Mouse (Mus musculus) cerebellum, adult 18-20 months (tissue): ENCODE data around the gene Carmil1.

Experiments used
- DNase-seq, 2 experiments: peaks; one replicate each; pipeline ENCODE4 v3.0.0; 2021

Carmil1 gene

DNA sequence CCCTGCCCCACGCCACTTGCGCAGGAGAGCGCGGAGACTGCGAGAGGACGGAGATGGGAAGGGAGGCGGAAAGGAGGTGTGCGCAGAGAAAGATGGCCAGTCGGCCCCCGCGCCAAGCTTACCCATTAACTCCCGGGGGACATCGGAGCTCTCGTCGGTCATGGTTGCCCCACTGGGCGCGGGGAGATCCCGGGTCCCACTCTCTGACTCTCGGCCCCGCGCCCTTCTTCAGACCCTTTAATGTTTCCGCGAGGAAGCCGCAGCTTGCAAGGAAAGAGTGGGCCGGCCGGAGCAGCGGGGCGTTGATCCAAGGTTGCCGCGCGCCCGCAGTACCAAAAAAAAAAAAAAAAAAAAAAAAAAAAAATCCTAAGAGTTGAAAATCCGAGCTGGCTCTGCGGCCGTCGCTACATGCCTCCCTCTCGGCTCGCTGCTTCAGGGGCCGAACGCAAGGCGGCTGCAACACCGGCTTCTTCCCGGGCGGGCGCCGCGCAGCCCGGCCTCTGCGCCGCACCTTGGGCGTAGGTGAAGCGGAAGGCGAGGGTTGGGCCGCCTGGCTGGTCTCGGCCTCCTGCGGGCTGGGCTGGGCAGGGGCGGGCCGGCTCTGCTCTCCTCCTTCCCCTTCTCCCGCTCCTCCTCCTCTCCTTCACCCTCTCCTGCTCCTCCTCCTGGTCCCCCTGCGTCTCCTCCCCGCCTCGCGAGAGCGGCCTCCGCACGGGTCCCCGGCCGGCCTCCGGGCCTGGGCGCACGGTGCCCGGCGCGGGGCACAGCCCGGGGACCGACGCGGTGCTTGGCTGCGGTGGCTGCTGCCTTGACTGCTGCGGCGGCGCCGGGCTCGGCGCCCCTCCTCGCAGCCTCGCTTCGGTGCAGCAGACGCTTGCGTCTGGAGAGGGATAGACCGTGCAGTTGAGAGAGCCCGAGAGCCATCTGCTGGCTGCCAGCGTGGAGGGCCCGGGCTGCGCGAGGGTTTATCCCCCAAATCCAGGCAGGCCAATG, at the start of gene Carmil1:
TSS of gene Carmil1 (minus strand) at position 357 of the 993 bp plus-strand sequence.
- DNase-seq = peak; percentile 88

- no peak for DNase-seq
Observed at GRCm38 (mm10) chr13:24330128-24330527, 49.5 kb upstream of the Carmil1 start.

- DNase-seq = no peak
Observed at GRCm38 (mm10) chr13:24328036-24328817, 47.6 kb upstream of the Carmil1 start.

- DNase-seq = no peak
Observed at GRCm38 (mm10) chr13:24327201-24327600, 46.6 kb upstream of the Carmil1 start, which contains the start of gene Cmah. TSS of gene Cmah (plus strand) at chr13:24327404.

DNA sequence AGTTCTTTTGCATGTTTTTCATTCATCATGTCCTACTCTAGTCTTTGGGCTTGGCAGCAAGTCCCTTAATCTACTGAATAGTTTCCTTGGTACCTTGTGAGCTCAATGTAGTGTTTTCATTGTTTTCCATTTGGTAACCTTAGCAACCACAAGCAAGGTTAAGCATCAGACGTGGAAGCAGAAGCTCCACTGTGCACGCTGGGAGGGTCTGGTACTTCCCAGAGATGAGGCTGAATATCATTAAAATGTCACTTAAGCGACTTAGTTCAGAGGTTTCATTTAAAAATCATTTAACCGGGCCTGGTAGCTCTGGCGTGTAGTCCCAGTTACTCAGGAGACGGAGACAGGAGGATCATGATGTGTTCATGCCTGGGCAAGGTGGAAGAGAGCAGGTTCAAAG, 40.7 kb upstream of the Carmil1 start:
- DNase-seq = no peak

DNA sequence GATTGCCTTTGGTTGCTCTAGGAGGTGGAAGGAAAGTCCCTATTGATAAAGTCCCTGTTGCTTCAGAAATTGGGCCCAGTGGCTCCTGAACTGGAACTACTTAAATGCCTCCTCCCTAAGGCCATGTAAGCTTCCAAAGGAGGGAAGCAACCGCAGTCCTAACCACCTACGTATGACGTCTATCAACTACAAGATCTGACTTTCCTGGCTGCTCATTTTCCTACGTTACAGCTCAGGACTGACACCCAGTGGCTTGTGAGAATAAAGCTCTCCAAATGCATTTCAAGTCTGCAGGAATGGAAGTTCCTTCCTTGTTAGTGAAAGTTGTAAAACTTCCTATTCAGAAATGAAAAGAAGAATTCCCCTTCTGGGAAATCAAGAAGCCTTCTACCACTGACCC, 38.0 kb upstream of the Carmil1 start:
- DNase-seq = peak; percentile 16 to 22

- no peak for DNase-seq
Observed at GRCm38 (mm10) chr13:24316563-24316962, 36.0 kb upstream of the Carmil1 start.

GRCm38 (mm10) chr13:24311011-24311940, 30.7 kb upstream of the Carmil1 start:
- no peak for DNase-seq

DNA sequence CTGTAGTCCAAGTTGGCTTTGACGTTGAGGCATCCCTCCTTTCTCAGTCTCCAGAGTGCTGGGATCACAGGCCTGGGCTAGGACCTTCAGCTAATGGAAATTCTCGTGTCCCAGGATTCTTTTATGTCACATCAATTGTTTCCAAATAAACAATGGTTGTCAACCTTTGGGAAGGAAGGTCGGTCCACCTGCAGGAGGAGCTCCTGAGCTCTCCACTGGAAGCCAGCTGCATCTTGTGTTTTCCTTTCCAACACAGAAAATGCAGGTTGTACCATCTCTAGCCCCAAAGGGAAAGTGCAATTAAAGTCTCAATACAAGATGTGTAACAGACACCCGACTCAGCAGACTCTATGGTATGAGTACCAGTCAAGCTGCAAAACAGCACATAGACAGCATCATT, 25.7 kb upstream of the Carmil1 start:
- no peak for DNase-seq

GRCm38 (mm10) chr13:24305486-24305885, 24.9 kb upstream of the Carmil1 start:
- no peak for DNase-seq

DNA sequence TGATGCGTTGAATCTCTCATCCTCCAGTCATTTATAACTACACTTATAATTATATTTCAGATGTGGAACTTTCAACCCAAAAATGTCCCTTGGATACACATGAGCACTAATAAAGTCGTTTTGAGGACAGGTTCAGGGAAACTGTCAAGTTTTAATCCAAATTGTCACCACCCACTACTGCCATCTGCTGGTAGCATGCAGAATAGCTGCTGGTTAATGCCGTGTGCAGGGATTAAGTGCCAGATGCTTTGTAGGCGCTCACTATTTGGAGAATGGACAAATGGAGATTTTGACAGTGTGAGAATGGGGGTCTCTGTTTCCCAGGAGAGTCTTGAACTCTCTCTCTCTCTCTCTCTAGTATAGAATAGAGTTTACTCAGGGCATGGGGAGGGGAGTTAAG, 16.7 kb upstream of the Carmil1 start:
- DNase-seq = peak; percentile 54 to 64

- DNase-seq = peak; percentile 39 to 65
Observed at GRCm38 (mm10) chr13:24287381-24287780, 6.8 kb upstream of the Carmil1 start.

GRCm38 (mm10) chr13:24279762-24280438, 695 bp downstream of the Carmil1 start:
- DNase-seq = peak; percentile 46 to 50

GRCm38 (mm10) chr13:24279407-24279761, 1.2 kb downstream of the Carmil1 start:
- peak in 1 of 2 experiments; percentile 23 for DNase-seq

- DNase-seq = no peak
Observed at GRCm38 (mm10) chr13:24272740-24273377, 7.7 kb downstream of the Carmil1 start.

DNA sequence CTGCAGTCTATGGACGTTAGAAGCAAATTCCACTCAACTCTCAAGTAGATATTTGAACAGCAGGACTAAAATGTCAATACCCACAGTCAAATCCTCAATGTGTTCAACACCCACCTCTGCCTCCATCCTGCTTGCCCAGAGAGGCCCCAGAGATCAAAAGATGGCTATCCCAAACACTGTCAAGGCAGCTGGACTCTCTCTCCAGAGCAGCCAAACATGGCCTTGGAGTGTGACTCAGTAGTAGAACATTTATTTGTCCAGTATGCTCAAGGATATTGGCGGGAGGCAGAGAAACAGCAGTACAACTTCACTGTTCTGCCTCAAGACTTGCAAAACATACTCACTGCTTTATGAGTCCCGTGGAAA, 11.5 kb downstream of the Carmil1 start:
- no peak for DNase-seq

DNA sequence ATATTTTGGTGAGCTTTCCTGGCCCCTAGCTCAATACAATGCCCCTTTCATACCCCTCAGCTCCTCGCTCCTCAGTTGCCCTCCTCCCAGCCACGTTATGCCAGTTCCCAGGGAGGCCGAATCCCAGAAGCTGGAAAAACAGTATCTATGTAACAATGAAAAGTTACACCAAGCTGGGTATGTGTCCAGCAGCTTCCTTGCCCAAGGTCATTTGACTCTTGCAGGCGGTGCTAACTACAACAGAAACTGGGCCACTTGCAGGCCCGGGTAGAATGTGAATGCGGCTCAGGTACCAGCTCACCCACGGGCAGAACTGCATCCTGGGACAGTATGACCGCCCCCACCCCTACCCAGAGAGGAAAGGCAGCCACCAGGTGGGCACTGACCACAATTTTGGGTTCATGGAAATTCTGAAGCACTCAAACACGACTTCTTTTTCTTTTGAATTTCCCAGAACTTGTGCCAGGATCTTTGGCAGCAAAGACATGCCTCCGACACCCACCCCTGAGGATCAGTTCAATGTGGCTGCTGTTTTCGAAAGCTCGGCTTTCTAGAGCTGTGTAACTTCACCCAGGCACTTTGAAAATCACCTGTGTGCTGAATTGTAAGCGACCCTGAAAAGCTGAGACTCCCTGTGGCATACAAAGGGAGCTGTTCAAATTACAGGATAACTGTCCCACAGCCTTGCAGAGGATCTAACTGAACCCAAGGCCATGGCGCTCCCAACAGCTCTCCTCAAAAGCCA, 12.1 kb downstream of the Carmil1 start:
- no peak for DNase-seq

- no peak for DNase-seq
Observed at GRCm38 (mm10) chr13:24264760-24265159, 15.8 kb downstream of the Carmil1 start.

DNA sequence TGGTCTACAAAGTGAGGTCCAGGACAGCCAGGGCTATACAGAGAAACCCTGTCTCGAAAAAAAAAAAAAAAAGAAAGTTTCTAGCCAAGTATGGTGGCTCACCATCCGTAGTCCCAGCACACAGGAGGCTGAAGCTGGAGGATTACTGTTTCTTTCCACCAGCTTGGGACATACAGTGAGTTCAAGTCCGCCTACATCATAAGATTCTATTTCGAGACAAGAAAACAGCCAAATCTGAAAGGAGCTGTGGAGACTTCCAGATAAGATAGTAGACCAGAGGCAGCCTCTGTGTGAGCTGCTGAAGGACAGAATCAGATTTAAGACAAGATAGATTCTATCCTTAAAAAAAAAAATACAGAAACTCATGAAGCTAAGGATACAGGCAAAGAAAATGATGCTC, 17.0 kb downstream of the Carmil1 start:
- no peak for DNase-seq

- DNase-seq = peak; percentile 51 to 69
Observed at GRCm38 (mm10) chr13:24260751-24261591, 19.6 kb downstream of the Carmil1 start.
